Mouse (Mus musculus) megakaryocyte progenitor cell, adult 5-6 weeks (primary cell): Measurements from ENCODE around the gene Tm4sf4. TPM values are rescaled to one million over a fixed set of nuclear protein-coding genes. Genes with fewer than 3 reads are reported as not detected.

ENCODE experiments used
- ATAC-seq: replicated peaks from 2 replicates; pipeline ENCODE4 v1.8.0; 2016; ENCODE audit warnings: mild to moderate bottlenecking, moderate TSS enrichment, inconsistent platforms; ENCODE audit not compliant: poor library complexity
- total RNA-seq, 2 experiments: library from RNA; stranded (forward) in 1 of 2; stranded (reverse) in 1 of 2; fragments of 157-497, 149-512 nt in 1 of 2; fragments of 200-1000 nt in 1 of 2; gene quantifications; 2 replicates each; pipeline versions ENCODE4 v1.2.3 to v1.2.4; 2015 to 2017

Gene Tm4sf4
- total RNA-seq, 2 experiments from 2014 or later: not detected

DNA sequence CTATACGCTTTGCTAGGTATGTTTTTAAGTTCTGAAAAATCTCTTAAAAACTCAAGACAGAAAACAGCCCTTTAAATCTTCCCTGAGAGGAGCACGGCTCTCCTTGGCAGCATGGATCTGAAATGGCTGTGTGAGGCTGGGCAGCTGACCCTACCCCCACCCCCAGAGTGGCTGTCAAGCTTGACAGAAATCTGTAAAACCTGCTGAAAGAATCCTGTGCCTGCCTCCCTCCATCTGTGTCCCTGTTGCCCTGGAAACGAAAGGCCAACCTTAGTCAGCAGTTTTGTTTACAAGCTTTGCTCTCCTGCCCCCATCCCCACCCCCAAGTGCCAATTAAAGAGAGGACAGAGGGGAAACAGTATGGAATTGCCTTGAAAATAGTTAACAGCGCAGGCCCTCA is 47.3 kb downstream of the Tm4sf4 start:
- ATAC-seq: no peak

DNA sequence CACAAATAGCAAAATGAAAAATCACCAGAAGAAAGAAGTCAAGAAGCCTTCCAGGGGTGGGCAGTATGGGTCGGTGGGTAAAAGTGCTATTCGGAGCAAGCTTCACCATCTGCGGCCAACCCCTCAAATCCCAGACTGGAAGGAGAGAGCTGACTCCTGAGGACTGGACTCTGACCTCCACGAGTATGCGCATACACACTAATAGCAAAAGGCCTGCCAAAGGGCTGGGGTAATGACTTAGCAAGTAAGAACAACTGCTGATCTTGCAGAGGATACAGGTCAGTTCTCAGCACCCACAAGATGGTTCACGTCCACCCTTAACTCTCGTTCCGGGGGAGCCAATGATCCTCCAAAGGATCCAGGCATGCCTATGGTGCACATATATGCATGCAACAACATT is 49.3 kb downstream of the Tm4sf4 start:
- no peak for ATAC-seq

GRCm38 (mm10) chr3:57480640-57481039 is 55.5 kb downstream of the Tm4sf4 start:
- ATAC-seq: no peak

GRCm38 (mm10) chr3:57481981-57482380 is 56.9 kb downstream of the Tm4sf4 start:
- ATAC-seq: no peak

DNA sequence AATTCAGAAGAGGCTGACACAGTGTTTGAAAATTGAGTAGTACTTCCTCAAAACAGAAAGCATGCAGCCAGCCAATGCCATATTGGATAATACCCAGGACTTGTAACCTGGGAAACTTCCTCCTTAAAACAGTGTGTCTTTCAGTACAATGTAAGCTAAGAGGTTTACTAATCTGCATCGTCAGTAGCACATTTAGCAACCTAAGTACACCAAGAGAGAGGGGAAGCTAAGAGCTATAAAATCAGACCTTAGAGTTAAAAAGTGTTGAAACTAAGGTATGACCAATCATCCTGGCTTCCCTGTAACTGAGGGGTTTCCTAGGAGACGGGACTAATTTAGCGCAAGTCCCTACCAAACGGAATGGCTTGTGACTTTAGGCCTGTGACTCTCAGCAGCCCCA is 61.0 kb downstream of the Tm4sf4 start:
- ATAC-seq: no peak

DNA sequence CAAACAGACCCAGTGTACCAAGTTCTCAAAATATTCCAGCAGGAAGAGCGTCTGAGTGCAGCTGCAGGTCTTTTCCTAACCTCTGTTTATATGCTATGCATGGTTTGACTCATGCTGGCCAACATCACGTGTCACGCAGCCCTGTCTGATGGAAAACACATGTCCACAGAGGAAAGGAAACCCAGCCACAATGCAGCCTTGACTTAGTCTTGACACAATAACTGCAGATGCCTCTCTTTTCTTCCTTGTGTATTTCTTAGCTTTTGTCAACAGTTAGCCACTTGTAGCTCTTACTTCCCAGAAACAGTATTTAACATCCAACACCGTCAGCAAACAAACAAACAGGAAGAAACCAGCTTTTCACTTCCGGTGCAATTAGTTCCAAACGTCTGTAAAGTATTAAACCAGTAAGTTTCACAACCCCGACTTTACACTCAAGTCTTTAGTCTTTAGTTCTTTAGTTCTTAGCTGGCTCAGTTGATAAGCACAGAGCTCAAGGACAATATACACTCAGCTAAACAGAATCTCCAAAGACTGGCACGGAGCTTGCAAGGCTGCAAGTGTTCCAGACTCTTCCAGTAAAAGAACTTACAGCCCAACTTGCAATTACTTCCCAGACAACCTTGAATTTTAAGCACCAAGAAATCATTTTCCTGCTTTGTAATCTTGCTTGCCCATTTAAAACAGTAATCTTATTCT is 62.5 kb downstream of the Tm4sf4 start:
- ATAC-seq: no peak

Other genes with a start within 250 kb of the Tm4sf4 start
- not detected in 2 replicates for gene Tm4sf1, start 123.3 kb upstream of the Tm4sf4 start, total RNA-seq (2015)
- gene Tm4sf1, start 123.3 kb upstream of the Tm4sf4 start, total RNA-seq (2017): not detected in 2 replicates
- not detected in 2 replicates for gene Wwtr1, start 150.6 kb downstream of the Tm4sf4 start, total RNA-seq (2015)
- gene Wwtr1, start 150.6 kb downstream of the Tm4sf4 start, total RNA-seq (2017): not detected in 2 replicates
- 38.8 and 48.0 TPM in 2 replicates for gene Commd2, start 226.4 kb downstream of the Tm4sf4 start, total RNA-seq (2015)
- gene Commd2, start 226.4 kb downstream of the Tm4sf4 start, total RNA-seq (2017): 14.1 and 16.2 TPM in 2 replicates